Mouse (Mus musculus) liver, postnatal 0 days (tissue): Measurements from ENCODE around the gene Hist1h3c.

ENCODE experiments used
- CTCF ChIP-seq: sonication (generic); IDR thresholded peaks from 2 replicates; pipeline ENCODE4 v1.5.1; 2016; ENCODE audit warnings: antibody characterized with exemption, low read depth
- EP300 ChIP-seq: IDR thresholded peaks from 2 replicates; pipeline ENCODE4 v1.6.1; 2016; ENCODE audit warnings: antibody characterized with exemption, low read depth, mild to moderate bottlenecking

GRCm38 (mm10) chr13:23700786-23701520 lies 44.4 kb downstream of the Hist1h3c start:
- TF ChIP-seq CTCF, result peak; percentile 96
- no peak for TF ChIP-seq EP300
